Mouse (Mus musculus): ENCODE results near the gene Uba5. TPM values are rescaled to one million over a fixed set of nuclear protein-coding genes. Genes with fewer than 3 reads are reported as not detected.
A peak's percentile ranks its signal among the peaks of the same experiment; 100 is the strongest.

Gene Uba5
- polyA plus RNA-seq, 2 experiments, result 14.6 to 21.2 TPM

GRCm38 (mm10) chr9:104014526-104014925 lies 48.4 kb downstream of the Uba5 start:
- H3K27ac ChIP-seq, result no peak overlapping the region
- no peaks in the 10 kb centered on the region for H3K36me3 ChIP-seq (replicated peaks; ENCODE audit: control insufficient read depth, insufficient read depth, low read depth)
- 31% methylated on average over 1 of the region's 1 CpGs for WGBS (ENCODE audit: insufficient replicate concordance)
- ATAC-seq (ENCODE audit: insufficient read depth), result no peak
- H3K9me3 ChIP-seq (ENCODE audit: control insufficient read depth, low read length), result no peaks in the 10 kb centered on the region
- H3K27me3 ChIP-seq (ENCODE audit: control insufficient read depth, insufficient read depth, low read length), result no peaks in the 10 kb centered on the region
- no peaks in the 10 kb centered on the region for H3K4me1 ChIP-seq (replicated peaks; ENCODE audit: control insufficient read depth in 2 of 2, insufficient read depth in 2 of 2, low read length in 1 of 2)
- no peak overlapping the region for H3K4me3 ChIP-seq (ENCODE audit: insufficient read depth in 1 of 2, low read depth in 2 of 2, low read length in 2 of 2)
- no peak for DNase-seq (ENCODE audit: low read depth in 3 of 3, low spot score in 3 of 3)
- TF ChIP-seq EP300 (IDR thresholded peaks at IDR 0.05; ENCODE audit: low read depth) (no peak), CTCF (IDR thresholded peaks at IDR 0.05; ENCODE audit: low read depth) (no peak)
- H3K4me2 ChIP-seq (ENCODE audit: low read depth), result no peak overlapping the region
- no peak overlapping the region for H3K9ac ChIP-seq (replicated peaks)

DNA sequence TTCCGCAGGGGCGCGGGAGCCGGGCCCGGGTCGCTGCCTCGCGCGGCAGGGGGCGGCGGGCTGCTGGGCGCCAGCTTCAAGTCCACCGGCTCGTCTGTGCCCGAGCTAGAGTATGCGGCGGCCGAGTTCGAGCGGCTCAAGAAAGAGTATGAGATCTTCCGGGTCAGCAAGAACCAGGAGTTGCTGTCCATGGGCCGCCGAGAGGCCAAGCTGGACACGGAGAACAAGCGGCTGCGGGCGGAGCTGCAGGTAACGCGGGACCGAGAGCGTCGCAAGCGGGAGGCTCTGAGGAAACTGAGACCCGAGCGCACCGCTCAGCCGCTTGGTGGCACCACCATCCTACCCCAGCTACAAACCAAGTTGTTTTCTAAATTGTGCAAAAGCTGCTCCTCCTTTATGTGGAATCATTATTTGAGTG lies 60.0 kb downstream of the Uba5 start:
- ATAC-seq (ENCODE audit: insufficient read depth) (peak; percentile 40), DNase-seq (ENCODE audit: low read depth in 3 of 3, low spot score in 3 of 3) (peak; percentile 17 to 22 (median 18))
- peaks cover 0 to 6% of the 10 kb centered on the region in 2 experiments; a peak in 2 of 4 replicates for H3K4me1 ChIP-seq (replicated peaks; ENCODE audit: control insufficient read depth in 2 of 2, insufficient read depth in 2 of 2, low read length in 1 of 2)
- H3K27ac ChIP-seq, result no peak overlapping the region
- no peak overlapping the region; the same call in 1 of the 2 replicates for H3K9ac ChIP-seq (replicated peaks)
- peak overlapping the region; percentile 66 for H3K4me2 ChIP-seq (ENCODE audit: low read depth)
- H3K4me3 ChIP-seq (ENCODE audit: insufficient read depth in 1 of 2, low read depth in 2 of 2, low read length in 2 of 2), result peak overlapping the region; percentile 57 to 62
- no peaks in the 10 kb centered on the region for H3K36me3 ChIP-seq (replicated peaks; ENCODE audit: control insufficient read depth, insufficient read depth, low read depth)
- H3K9me3 ChIP-seq (ENCODE audit: control insufficient read depth, low read length), result no peaks in the 10 kb centered on the region
- H3K27me3 ChIP-seq (ENCODE audit: control insufficient read depth, insufficient read depth, low read length), result no peaks in the 10 kb centered on the region
- WGBS (ENCODE audit: insufficient replicate concordance), result under 1% methylated on average over 37 of the region's 37 CpGs
- TF ChIP-seq EP300 (IDR thresholded peaks at IDR 0.05; ENCODE audit: low read depth) (no peak), CTCF (IDR thresholded peaks at IDR 0.05; ENCODE audit: low read depth) (peak; percentile 63)

DNA sequence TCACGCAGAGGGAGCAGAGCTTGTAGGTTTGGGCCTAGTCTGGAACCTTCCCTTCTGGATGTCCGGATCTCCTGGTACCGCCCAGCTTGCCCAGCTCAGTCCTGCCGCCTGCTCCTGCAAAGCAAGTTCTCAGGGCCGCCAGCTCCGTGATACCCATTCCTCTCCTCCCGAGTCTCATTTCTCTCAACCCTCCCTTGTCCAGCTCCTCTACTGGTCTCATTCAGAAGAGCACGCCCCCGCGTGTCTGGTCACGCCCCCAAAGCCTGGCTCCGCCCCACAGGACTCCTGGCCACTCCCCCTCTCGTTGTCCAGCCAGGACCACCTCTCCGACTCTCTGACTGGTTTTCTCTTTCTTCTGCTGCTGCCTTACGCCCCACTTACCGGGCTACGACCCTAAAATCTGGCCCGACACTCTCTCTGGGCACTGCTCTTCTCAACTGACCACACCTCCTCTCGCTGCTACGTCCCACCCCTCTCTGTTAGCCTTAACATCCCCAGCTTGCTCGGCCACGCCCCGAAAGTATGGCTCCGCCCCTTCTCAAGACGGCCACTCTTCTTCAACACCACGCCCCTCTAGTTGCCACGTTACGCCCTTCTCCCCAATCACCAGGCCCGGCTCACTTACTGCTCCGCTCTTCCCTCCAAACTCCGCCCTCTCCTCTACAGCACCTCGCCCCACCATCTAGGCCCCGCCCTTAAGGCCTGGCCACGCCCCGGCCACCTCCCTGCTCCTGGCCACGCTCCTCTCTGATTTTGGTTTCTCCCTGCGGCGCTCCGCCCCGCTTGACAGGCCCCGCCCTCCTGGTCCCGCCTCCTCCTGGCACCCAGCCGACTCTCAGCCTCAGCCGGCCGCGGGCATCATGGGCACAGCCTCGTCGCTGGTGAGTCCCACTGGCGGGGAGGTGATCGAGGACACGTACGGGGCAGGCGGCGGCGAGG lies 60.7 kb downstream of the Uba5 start, which contains the start of gene Nphp3:
Gene Nphp3 (plus strand): TSS at position 624 of the 939 bp plus-strand sequence.
- ATAC-seq (ENCODE audit: insufficient read depth), result peak; percentile 90
- TF ChIP-seq CTCF (IDR thresholded peaks at IDR 0.05; ENCODE audit: low read depth) (no peak), EP300 (IDR thresholded peaks at IDR 0.05; ENCODE audit: low read depth) (no peak)
- WGBS (ENCODE audit: insufficient replicate concordance), result under 1% methylated on average over 55 of the region's 55 CpGs
- Histone ChIP-seq H3K36me3 (replicated peaks; ENCODE audit: control insufficient read depth, insufficient read depth, low read depth) (no peaks in the 10 kb centered on the region), H3K27ac (no peak within 1 kb of the TSS), H3K9ac (replicated peaks) (no peak within 1 kb of the TSS; the same call in 1 of the 2 replicates), H3K9me3 (ENCODE audit: control insufficient read depth, low read length) (no peaks in the 10 kb centered on the region), H3K4me3 (ENCODE audit: insufficient read depth in 1 of 2, low read depth in 2 of 2, low read length in 2 of 2) (peak within 1 kb of the TSS; percentile 57 to 75), H3K27me3 (ENCODE audit: control insufficient read depth, insufficient read depth, low read length) (no peaks in the 10 kb centered on the region), H3K4me2 (ENCODE audit: low read depth) (peak within 1 kb of the TSS; percentile 66), H3K4me1 (replicated peaks; ENCODE audit: control insufficient read depth in 2 of 2, insufficient read depth in 2 of 2, low read length in 1 of 2) (peaks cover 0 to 6% of the 10 kb centered on the region in 2 experiments; a peak in 2 of 4 replicates)
- peak; percentile 84 to 87 (median 85) for DNase-seq (ENCODE audit: low read depth in 3 of 3, low spot score in 3 of 3)

- 40% methylated on average over 3 of the region's 3 CpGs for WGBS (ENCODE audit: insufficient replicate concordance)
- H3K9ac ChIP-seq (replicated peaks), result no peak overlapping the region
- peaks cover 0 to 6% of the 10 kb centered on the region in 2 experiments; a peak in 2 of 4 replicates for H3K4me1 ChIP-seq (replicated peaks; ENCODE audit: control insufficient read depth in 2 of 2, insufficient read depth in 2 of 2, low read length in 1 of 2)
- H3K27me3 ChIP-seq (ENCODE audit: control insufficient read depth, insufficient read depth, low read length), result no peaks in the 10 kb centered on the region
- no peak overlapping the region for H3K27ac ChIP-seq
- no peak for DNase-seq (ENCODE audit: low read depth in 3 of 3, low spot score in 3 of 3)
- H3K9me3 ChIP-seq (ENCODE audit: control insufficient read depth, low read length), result no peaks in the 10 kb centered on the region
- no peak for TF ChIP-seq CTCF (IDR thresholded peaks at IDR 0.05; ENCODE audit: low read depth)
- no peak for ATAC-seq (ENCODE audit: insufficient read depth)
- no peaks in the 10 kb centered on the region for H3K36me3 ChIP-seq (replicated peaks; ENCODE audit: control insufficient read depth, insufficient read depth, low read depth)
- H3K4me3 ChIP-seq (ENCODE audit: insufficient read depth in 1 of 2, low read depth in 2 of 2, low read length in 2 of 2), result no peak overlapping the region
- H3K4me2 ChIP-seq (ENCODE audit: low read depth), result no peak overlapping the region
Measured at GRCm38 (mm10) chr9:104000601-104001000, 62.3 kb downstream of the Uba5 start.

Other genes with a start within 250 kb of the Uba5 start
- 2.1 and 2.7 TPM in 2 replicates for gene Nphp3, start 60.6 kb downstream of the Uba5 start, polyA plus RNA-seq (2012; rRNA removed)
- 0.74 and 1.0 TPM in 2 replicates for gene Nphp3, start 60.6 kb downstream of the Uba5 start, polyA plus RNA-seq (2014; fragmentation: Nextera tagmentation; extraction: Ambion mirVana)
- not detected in 2 replicates for gene Gm28305, start 22.5 kb downstream of the Uba5 start, polyA plus RNA-seq (2012; rRNA removed)
- gene Gm28305, start 22.5 kb downstream of the Uba5 start, polyA plus RNA-seq (2014; fragmentation: Nextera tagmentation; extraction: Ambion mirVana), result not detected in 2 replicates
- gene Acad11, start 243 bp upstream of the Uba5 start, polyA plus RNA-seq (2012; rRNA removed), result 11.9 and 13.5 TPM in 2 replicates
- 16.3 and 18.8 TPM in 2 replicates for gene Acad11, start 243 bp upstream of the Uba5 start, polyA plus RNA-seq (2014; fragmentation: Nextera tagmentation; extraction: Ambion mirVana)
- gene Ackr4, start 63.8 kb upstream of the Uba5 start, polyA plus RNA-seq (2012; rRNA removed), result 0.09 and 0.11 TPM in 2 replicates
- gene Ackr4, start 63.8 kb upstream of the Uba5 start, polyA plus RNA-seq (2014; fragmentation: Nextera tagmentation; extraction: Ambion mirVana), result 0.19 and 0.24 TPM in 2 replicates
- gene Dnajc13, start 199.8 kb upstream of the Uba5 start, polyA plus RNA-seq (2012; rRNA removed), result 9.3 and 15.6 TPM in 2 replicates
- gene Dnajc13, start 199.8 kb upstream of the Uba5 start, polyA plus RNA-seq (2014; fragmentation: Nextera tagmentation; extraction: Ambion mirVana), result 7.0 and 10.4 TPM in 2 replicates

All from liver, embryonic 14.5 days (tissue).